Mouse (Mus musculus): ENCODE measurements around the gene Btaf1. TPM values are rescaled to one million over a fixed set of nuclear protein-coding genes. Genes with fewer than 3 reads are reported as not detected.
"Not testable (repeated sequence)": the region's sequence is repeated elsewhere in the genome, so short reads cannot be mapped to it uniquely, and the experiment has no call there.

Btaf1 gene
- polyA plus RNA-seq, 1 experiment: 11.2 TPM

- Histone ChIP-seq H3K4me3 (replicated peaks; ENCODE audit: insufficient read depth, low read depth, low read length) (no peak overlapping the region), H3K4me1 (ENCODE audit: control insufficient read depth, insufficient read depth, low read length) (no peaks in the 10 kb centered on the region), H3K27ac (ENCODE audit: insufficient read depth, low read length) (no peak overlapping the region), H3K27me3 (ENCODE audit: control insufficient read depth, insufficient read depth, low read length) (no peaks in the 10 kb centered on the region)
- DNase-seq: no peak
- TF ChIP-seq POLR2A (IDR thresholded peaks at IDR 0.05; ENCODE audit: borderline replicate concordance, insufficient read depth, low read length): no peak
- no peak for TF ChIP-seq CTCF (IDR thresholded peaks at IDR 0.05; ENCODE audit: borderline replicate concordance, insufficient read depth, low read depth, low read length)
- 70% methylated on average over 4 of the region's 4 CpGs for WGBS
Observed at GRCm38 (mm10) chr19:36953637-36954206, 27.8 kb downstream of the Btaf1 start.

- no peak for TF ChIP-seq CTCF (IDR thresholded peaks at IDR 0.05; ENCODE audit: borderline replicate concordance, insufficient read depth, low read depth, low read length)
- no peak overlapping the region for H3K4me3 ChIP-seq (replicated peaks; ENCODE audit: insufficient read depth, low read depth, low read length)
- H3K27ac ChIP-seq (ENCODE audit: insufficient read depth, low read length): no peak overlapping the region
- no peaks in the 10 kb centered on the region for H3K4me1 ChIP-seq (ENCODE audit: control insufficient read depth, insufficient read depth, low read length)
- H3K27me3 ChIP-seq (ENCODE audit: control insufficient read depth, insufficient read depth, low read length): no peaks in the 10 kb centered on the region
- DNase-seq: no peak
- 92% methylated on average over 4 of the region's 4 CpGs for WGBS
Observed at GRCm38 (mm10) chr19:36958331-36958730, 32.5 kb downstream of the Btaf1 start.

DNA sequence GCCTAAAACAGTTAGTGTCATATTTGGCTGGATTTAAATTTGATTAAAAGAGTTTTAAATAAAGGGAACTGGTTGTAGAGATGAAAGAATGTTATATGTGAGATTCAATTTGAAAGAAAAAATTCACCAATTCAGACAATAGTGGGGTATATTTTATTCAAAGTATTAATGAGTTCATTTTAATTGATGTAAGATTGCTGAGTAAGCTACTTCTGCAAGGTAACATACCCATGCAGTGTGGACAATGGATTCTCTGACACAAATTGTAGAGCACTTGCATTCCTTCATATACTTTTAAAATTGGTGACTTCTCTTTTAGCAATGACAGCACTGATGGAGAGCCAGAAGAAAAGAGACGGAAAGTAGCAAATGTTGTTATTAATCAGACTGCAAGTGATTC is 35.4 kb downstream of the Btaf1 start:
- Histone ChIP-seq H3K27ac (ENCODE audit: insufficient read depth, low read length) (no peak overlapping the region), H3K4me1 (ENCODE audit: control insufficient read depth, insufficient read depth, low read length) (no peaks in the 10 kb centered on the region), H3K4me3 (replicated peaks; ENCODE audit: insufficient read depth, low read depth, low read length) (no peak overlapping the region), H3K27me3 (ENCODE audit: control insufficient read depth, insufficient read depth, low read length) (no peaks in the 10 kb centered on the region)
- DNase-seq: no peak
- TF ChIP-seq CTCF (IDR thresholded peaks at IDR 0.05; ENCODE audit: borderline replicate concordance, insufficient read depth, low read depth, low read length) (no peak), POLR2A (IDR thresholded peaks at IDR 0.05; ENCODE audit: borderline replicate concordance, insufficient read depth, low read length) (no peak)
- WGBS: 100% methylated on average over 1 of the region's 1 CpGs

GRCm38 (mm10) chr19:36962544-36963260 is 36.8 kb downstream of the Btaf1 start:
- H3K4me3 ChIP-seq (replicated peaks; ENCODE audit: insufficient read depth, low read depth, low read length); H3K27ac ChIP-seq (ENCODE audit: insufficient read depth, low read length); DNase-seq; H3K4me1 ChIP-seq (ENCODE audit: control insufficient read depth, insufficient read depth, low read length); H3K27me3 ChIP-seq (ENCODE audit: control insufficient read depth, insufficient read depth, low read length): not testable (repeated sequence)
- WGBS: 90% methylated on average over 6 of the region's 6 CpGs

- no peak for DNase-seq
- Histone ChIP-seq H3K27ac (ENCODE audit: insufficient read depth, low read length) (no peak overlapping the region), H3K27me3 (ENCODE audit: control insufficient read depth, insufficient read depth, low read length) (no peaks in the 10 kb centered on the region), H3K4me3 (replicated peaks; ENCODE audit: insufficient read depth, low read depth, low read length) (no peak overlapping the region), H3K4me1 (ENCODE audit: control insufficient read depth, insufficient read depth, low read length) (no peaks in the 10 kb centered on the region)
- TF ChIP-seq CTCF (IDR thresholded peaks at IDR 0.05; ENCODE audit: borderline replicate concordance, insufficient read depth, low read depth, low read length) (no peak), POLR2A (IDR thresholded peaks at IDR 0.05; ENCODE audit: borderline replicate concordance, insufficient read depth, low read length) (no peak)
- 92% methylated on average over 5 of the region's 5 CpGs for WGBS
Observed at GRCm38 (mm10) chr19:37004557-37004956, 78.7 kb downstream of the Btaf1 start.

GRCm38 (mm10) chr19:37009878-37010281 is 84.0 kb downstream of the Btaf1 start:
- 93% methylated on average over 3 of the region's 3 CpGs for whole genome bisulfite sequencing
- Histone ChIP-seq H3K27me3 (ENCODE audit: control insufficient read depth, insufficient read depth, low read length) (no peaks in the 10 kb centered on the region; the same call in 1 of the 2 replicates), H3K4me1 (ENCODE audit: control insufficient read depth, insufficient read depth, low read length) (no peaks in the 10 kb centered on the region), H3K27ac (ENCODE audit: insufficient read depth, low read length) (no peak overlapping the region), H3K4me3 (replicated peaks; ENCODE audit: insufficient read depth, low read depth, low read length) (no peak overlapping the region)
- no peak for DNase-seq
- TF ChIP-seq POLR2A (IDR thresholded peaks at IDR 0.05; ENCODE audit: borderline replicate concordance, insufficient read depth, low read length): no peak
- TF ChIP-seq CTCF (IDR thresholded peaks at IDR 0.05; ENCODE audit: borderline replicate concordance, insufficient read depth, low read depth, low read length): no peak

- DNase-seq: no peak
- TF ChIP-seq POLR2A (IDR thresholded peaks at IDR 0.05; ENCODE audit: borderline replicate concordance, insufficient read depth, low read length): no peak
- TF ChIP-seq CTCF (IDR thresholded peaks at IDR 0.05; ENCODE audit: borderline replicate concordance, insufficient read depth, low read depth, low read length): no peak
- Histone ChIP-seq H3K27me3 (ENCODE audit: control insufficient read depth, insufficient read depth, low read length) (no peaks in the 10 kb centered on the region; the same call in 1 of the 2 replicates), H3K4me1 (ENCODE audit: control insufficient read depth, insufficient read depth, low read length) (no peaks in the 10 kb centered on the region), H3K27ac (ENCODE audit: insufficient read depth, low read length) (no peak overlapping the region), H3K4me3 (replicated peaks; ENCODE audit: insufficient read depth, low read depth, low read length) (no peak overlapping the region)
- 95% methylated on average over 6 of the region's 6 CpGs for WGBS
Observed at GRCm38 (mm10) chr19:37013461-37013860, 87.6 kb downstream of the Btaf1 start.

- WGBS: 87% methylated on average over 8 of the region's 8 CpGs
- no peak overlapping the region for H3K27ac ChIP-seq (ENCODE audit: insufficient read depth, low read length)
- no peak for DNase-seq
- TF ChIP-seq POLR2A (IDR thresholded peaks at IDR 0.05; ENCODE audit: borderline replicate concordance, insufficient read depth, low read length): no peak
- no peaks in the 10 kb centered on the region for H3K4me1 ChIP-seq (ENCODE audit: control insufficient read depth, insufficient read depth, low read length)
- H3K4me3 ChIP-seq (replicated peaks; ENCODE audit: insufficient read depth, low read depth, low read length): no peak overlapping the region
- H3K27me3 ChIP-seq (ENCODE audit: control insufficient read depth, insufficient read depth, low read length): no peaks in the 10 kb centered on the region; the same call in 1 of the 2 replicates
Observed at GRCm38 (mm10) chr19:37014173-37014939, 88.5 kb downstream of the Btaf1 start.
